Mouse (Mus musculus) megakaryocyte progenitor cell, adult 5-6 weeks (primary cell): Measurements from ENCODE around the gene Prl7a1. TPM values are rescaled to one million over a fixed set of nuclear protein-coding genes. Genes with fewer than 3 reads are reported as not detected.

Experiments
- ATAC-seq: replicated peaks from 2 replicates; pipeline ENCODE4 v1.8.0; 2016; ENCODE audit warnings: mild to moderate bottlenecking, moderate TSS enrichment, inconsistent platforms; ENCODE audit not compliant: poor library complexity
- total RNA-seq, 2 experiments: library from RNA; stranded (forward) in 1 of 2; stranded (reverse) in 1 of 2; fragments of 157-497, 149-512 nt in 1 of 2; fragments of 200-1000 nt in 1 of 2; gene quantifications; 2 replicates each; pipeline versions ENCODE4 v1.2.3 to v1.2.4; 2015 to 2017

The Prl7a1 gene
- not detected in 2 replicates for total RNA-seq (2015)
- total RNA-seq (2017), result not detected in 2 replicates

DNA sequence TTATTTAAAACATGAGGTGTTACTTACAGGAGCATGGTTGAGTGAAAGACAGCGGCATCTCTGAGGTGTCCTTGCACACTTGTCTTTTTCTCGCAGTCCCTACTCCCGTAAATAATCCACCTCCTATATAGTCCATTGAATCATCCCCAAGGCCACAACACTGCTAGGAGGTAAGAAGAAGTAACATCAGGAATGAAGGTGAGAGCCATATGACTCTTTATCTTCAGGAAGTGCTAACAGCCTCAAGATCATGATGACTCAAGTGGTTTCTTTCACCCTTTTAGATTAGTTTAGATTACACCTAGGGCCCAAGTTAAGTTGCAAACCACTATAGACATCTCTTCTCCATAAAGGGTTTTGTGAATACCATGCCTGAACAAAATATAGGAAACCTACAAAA, at the start of gene Prl7a1:
TSS of gene Prl7a1 (minus strand) at position 101 of the 400 bp plus-strand sequence.
- ATAC-seq, result no peak

DNA sequence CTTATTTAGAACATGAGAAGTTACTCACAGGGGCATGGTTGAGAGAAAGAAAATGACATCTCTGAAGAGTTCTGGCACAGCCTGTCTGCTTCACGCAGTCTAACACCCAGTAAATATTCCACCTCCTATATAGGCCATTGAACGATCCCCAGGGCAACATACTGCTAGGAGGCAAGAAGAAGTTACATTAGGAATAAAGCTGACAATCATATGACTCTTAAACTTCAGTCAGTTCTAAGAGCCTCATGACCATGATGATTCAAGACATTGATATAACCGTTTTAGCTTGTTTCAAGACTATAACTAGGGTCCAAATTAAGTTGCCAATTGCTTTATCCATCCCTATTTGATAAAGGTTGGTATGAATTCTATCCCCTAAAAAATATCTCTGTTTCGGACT, 25.6 kb upstream of the Prl7a1 start, which contains the start of gene Prl7a2:
TSS of gene Prl7a2 (minus strand) at position 101 of the 400 bp plus-strand sequence.
- no peak for ATAC-seq

DNA sequence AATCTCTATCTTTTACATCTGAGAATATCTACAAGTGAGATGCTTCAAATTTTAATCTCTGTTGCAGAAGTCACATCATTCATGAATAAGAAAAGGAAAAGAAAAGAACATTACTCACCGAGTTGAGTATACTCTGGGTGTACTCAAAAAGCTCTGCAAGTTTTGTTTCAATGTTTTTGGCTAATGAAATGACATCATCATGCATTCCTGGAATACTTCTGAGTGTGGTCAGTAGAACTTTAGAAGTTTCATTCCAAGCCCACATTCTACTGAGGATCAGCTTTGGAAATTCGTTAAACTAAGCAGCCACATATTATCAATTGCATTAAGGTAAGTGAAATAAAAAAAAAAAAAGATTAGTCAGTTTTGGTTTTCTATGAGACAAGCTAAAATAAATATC, 18.5 kb upstream of the Prl7a1 start:
- ATAC-seq, result no peak

DNA sequence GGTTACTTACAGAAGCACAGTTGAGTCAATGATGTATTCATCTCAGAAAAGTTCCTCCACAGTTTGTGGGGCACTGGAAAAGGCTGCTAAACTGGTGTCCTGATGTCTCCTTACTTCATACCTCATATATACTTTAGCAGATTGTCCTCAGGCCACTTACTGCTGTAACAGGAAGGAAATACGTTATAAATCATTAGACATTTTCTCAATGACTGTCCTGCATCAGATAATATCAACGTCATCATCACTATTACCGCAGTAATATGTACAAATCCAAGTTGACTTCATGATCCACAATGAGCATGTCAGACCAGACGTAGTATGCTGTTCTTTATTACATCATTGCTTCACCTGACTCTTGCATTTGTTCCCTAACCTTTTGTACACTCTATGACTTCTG, 31.8 kb downstream of the Prl7a1 start, which contains the start of gene Prl7b1:
TSS of gene Prl7b1 (minus strand) at position 101 of the 400 bp plus-strand sequence.
- no peak for ATAC-seq

Other genes starting within 250 kb of the Prl7a1 start
- not detected in 2 replicates for gene Prl8a6, start 203.8 kb downstream of the Prl7a1 start, total RNA-seq (2015)
- gene Prl8a6, start 203.8 kb downstream of the Prl7a1 start, total RNA-seq (2017), result not detected in 2 replicates
- not detected in 2 replicates for gene Prl8a8, start 129.3 kb downstream of the Prl7a1 start, total RNA-seq (2015)
- not detected in 2 replicates for gene Prl8a8, start 129.3 kb downstream of the Prl7a1 start, total RNA-seq (2017)
- not detected in 2 replicates for gene Prl8a9, start 77.9 kb downstream of the Prl7a1 start, total RNA-seq (2015)
- gene Prl8a9, start 77.9 kb downstream of the Prl7a1 start, total RNA-seq (2017), result not detected in 2 replicates
- not detected in 2 replicates for gene Prl8a1, start 60.3 kb downstream of the Prl7a1 start, total RNA-seq (2015)
- gene Prl8a1, start 60.3 kb downstream of the Prl7a1 start, total RNA-seq (2017), result not detected in 2 replicates
- not detected in 2 replicates for gene Prl7b1, start 31.9 kb downstream of the Prl7a1 start, total RNA-seq (2015)
- not detected in 2 replicates for gene Prl7b1, start 31.9 kb downstream of the Prl7a1 start, total RNA-seq (2017)
- not detected in 2 replicates for gene Prl7a2, start 25.5 kb upstream of the Prl7a1 start, total RNA-seq (2015)
- not detected in 2 replicates for gene Prl7a2, start 25.5 kb upstream of the Prl7a1 start, total RNA-seq (2017)
- not detected in 2 replicates for gene Prl7d1, start 74.2 kb upstream of the Prl7a1 start, total RNA-seq (2015)
- gene Prl7d1, start 74.2 kb upstream of the Prl7a1 start, total RNA-seq (2017), result not detected in 2 replicates
- gene Prl7c1, start 138.3 kb upstream of the Prl7a1 start, total RNA-seq (2015), result not detected in 2 replicates
- gene Prl7c1, start 138.3 kb upstream of the Prl7a1 start, total RNA-seq (2017), result not detected in 2 replicates
- gene Prl2a1, start 159.2 kb upstream of the Prl7a1 start, total RNA-seq (2015), result not detected in 2 replicates
- gene Prl2a1, start 159.2 kb upstream of the Prl7a1 start, total RNA-seq (2017), result not detected in 2 replicates
- not detected in 2 replicates for gene Prl2c1, start 206.8 kb upstream of the Prl7a1 start, total RNA-seq (2015)
- not detected in 2 replicates for gene Prl2c1, start 206.8 kb upstream of the Prl7a1 start, total RNA-seq (2017)